Mouse (Mus musculus): Measurements from ENCODE around the gene Vamp2. TPM values are rescaled to one million over a fixed set of nuclear protein-coding genes. Genes with fewer than 3 reads are reported as not detected.

Gene Vamp2
- polyA plus RNA-seq, 1 experiment from 2014 or later: 355 TPM

GRCm38 (mm10) chr11:69133566-69133922 lies 45.3 kb downstream of the Vamp2 start:
- Histone ChIP-seq H3K9me3 (replicated peaks) (no peaks in the 10 kb centered on the region), H3K9ac (replicated peaks) (no peak overlapping the region), H3K27ac (replicated peaks) (no peak overlapping the region), H3K36me3 (no peaks in the 10 kb centered on the region), H3K4me1 (peaks cover 15% of the 10 kb centered on the region), H3K4me3 (replicated peaks) (peak overlapping the region; percentile 40), H3K4me2 (peak overlapping the region; percentile 69), H3K27me3 (replicated peaks) (peaks cover 9% of the 10 kb centered on the region; the same call in 1 of the 2 replicates)
- peak; percentile 54 for ATAC-seq (ENCODE audit: low FRiP score)
- 20% methylated on average over 5 of the region's 5 CpGs for WGBS

DNA sequence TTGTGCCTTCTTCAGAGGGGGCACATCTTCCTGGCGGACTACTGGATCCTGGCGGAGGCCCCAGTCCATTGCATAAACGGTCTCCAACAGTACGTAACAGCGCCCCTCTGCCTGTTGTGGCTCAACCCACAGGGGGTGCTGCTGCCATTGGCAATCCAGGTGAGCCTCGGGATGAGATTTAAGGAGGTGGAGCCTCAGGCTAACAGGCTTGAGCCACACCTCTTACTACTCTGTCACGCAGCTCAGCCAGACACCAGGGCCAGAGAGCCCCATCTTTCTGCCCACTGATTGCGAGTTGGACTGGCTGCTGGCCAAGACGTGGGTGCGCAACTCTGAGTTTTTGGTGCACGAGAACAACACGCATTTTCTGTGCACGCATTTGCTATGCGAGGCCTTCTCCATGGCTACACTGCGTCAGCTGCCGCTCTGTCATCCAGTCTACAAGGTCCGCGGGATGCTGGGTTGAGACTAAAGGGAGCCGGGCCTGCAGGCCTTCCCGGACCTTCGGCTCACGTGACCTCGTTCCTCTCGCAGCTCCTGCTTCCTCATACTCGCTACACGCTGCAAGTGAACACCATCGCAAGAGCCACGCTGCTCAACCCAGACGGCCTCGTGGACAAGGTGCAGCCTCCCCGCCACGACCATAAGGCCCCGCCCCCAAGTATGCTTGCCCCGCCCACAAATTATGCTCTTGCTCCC lies 45.8 kb downstream of the Vamp2 start:
- Histone ChIP-seq H3K9ac (replicated peaks) (peak overlapping the region; percentile 43), H3K9me3 (replicated peaks) (no peaks in the 10 kb centered on the region), H3K27ac (replicated peaks) (peak overlapping the region; percentile 45; the same call in 1 of the 2 replicates), H3K36me3 (no peaks in the 10 kb centered on the region), H3K4me2 (peak overlapping the region; percentile 69), H3K27me3 (replicated peaks) (peaks cover 6% of the 10 kb centered on the region; the same call in 1 of the 2 replicates), H3K4me3 (replicated peaks) (peak overlapping the region; percentile 40), H3K4me1 (peaks cover 15% of the 10 kb centered on the region)
- ATAC-seq (ENCODE audit: low FRiP score): peak; percentile 75
- 2% methylated on average over 34 of the region's 34 CpGs for WGBS

GRCm38 (mm10) chr11:69134622-69134968 lies 46.3 kb downstream of the Vamp2 start:
- Histone ChIP-seq H3K4me3 (replicated peaks) (peak overlapping the region; percentile 40), H3K4me2 (peak overlapping the region; percentile 69), H3K4me1 (peaks cover 15% of the 10 kb centered on the region), H3K36me3 (no peaks in the 10 kb centered on the region), H3K27ac (replicated peaks) (no peak overlapping the region), H3K27me3 (replicated peaks) (peaks cover 6% of the 10 kb centered on the region; the same call in 1 of the 2 replicates), H3K9ac (replicated peaks) (peak overlapping the region; percentile 43; the same call in 1 of the 2 replicates), H3K9me3 (replicated peaks) (no peaks in the 10 kb centered on the region)
- no peak for ATAC-seq (ENCODE audit: low FRiP score)
- WGBS: 35% methylated on average over 8 of the region's 8 CpGs

DNA sequence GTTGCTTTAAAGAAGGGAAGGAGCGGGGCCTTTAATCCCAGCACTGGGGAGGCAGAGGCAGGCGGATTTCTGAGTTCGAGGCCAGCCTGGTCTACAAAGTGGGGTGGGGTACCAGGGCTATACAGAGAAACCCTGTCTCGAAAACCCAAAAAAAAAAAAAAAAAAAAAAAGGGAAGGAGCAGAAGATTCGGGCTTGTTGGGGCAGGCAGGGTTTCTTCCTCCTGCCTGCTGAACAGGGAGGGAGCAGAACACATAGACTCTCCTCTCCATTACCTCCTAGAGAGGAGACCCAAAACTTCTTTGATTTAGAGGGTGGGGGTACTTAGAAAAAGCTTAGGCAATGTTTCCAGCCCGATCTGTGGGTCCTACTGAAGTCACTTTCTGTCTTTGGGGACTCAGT lies 47.1 kb downstream of the Vamp2 start:
- H3K4me3 ChIP-seq (replicated peaks): no peak overlapping the region
- H3K4me2 ChIP-seq: no peak overlapping the region
- H3K27me3 ChIP-seq (replicated peaks): peaks cover 6% of the 10 kb centered on the region; the same call in 1 of the 2 replicates
- ATAC-seq (ENCODE audit: low FRiP score): no peak
- peaks cover 15% of the 10 kb centered on the region for H3K4me1 ChIP-seq
- no peaks in the 10 kb centered on the region for H3K9me3 ChIP-seq (replicated peaks)
- H3K9ac ChIP-seq (replicated peaks): no peak overlapping the region
- 90% methylated on average over 6 of the region's 6 CpGs for WGBS
- H3K27ac ChIP-seq (replicated peaks): no peak overlapping the region
- no peaks in the 10 kb centered on the region for H3K36me3 ChIP-seq

Other genes starting within 250 kb of the Vamp2 start
- gene Ndel1, start 216.6 kb upstream of the Vamp2 start, polyA plus RNA-seq (2015; fragmentation: Nextera tagmentation; extraction: Ambion mirVana): 111 and 115 TPM in 2 replicates
- not detected in 2 replicates for gene Rnf222, start 199.9 kb upstream of the Vamp2 start, polyA plus RNA-seq (2015; fragmentation: Nextera tagmentation; extraction: Ambion mirVana)
- 597 and 626 TPM in 2 replicates for gene Rpl26, start 186.9 kb upstream of the Vamp2 start, polyA plus RNA-seq (2015; fragmentation: Nextera tagmentation; extraction: Ambion mirVana)
- gene Odf4, start 161.4 kb upstream of the Vamp2 start, polyA plus RNA-seq (2015; fragmentation: Nextera tagmentation; extraction: Ambion mirVana): 0.64 and 1.3 TPM in 2 replicates
- 23.2 and 27.3 TPM in 2 replicates for gene Arhgef15, start 131.0 kb upstream of the Vamp2 start, polyA plus RNA-seq (2015; fragmentation: Nextera tagmentation; extraction: Ambion mirVana)
- gene Slc25a35, start 120.4 kb upstream of the Vamp2 start, polyA plus RNA-seq (2015; fragmentation: Nextera tagmentation; extraction: Ambion mirVana): 1.9 and 2.1 TPM in 2 replicates
- 33.7 and 33.9 TPM in 2 replicates for gene Rangrf, start 113.3 kb upstream of the Vamp2 start, polyA plus RNA-seq (2015; fragmentation: Nextera tagmentation; extraction: Ambion mirVana)
- gene Pfas, start 80.0 kb upstream of the Vamp2 start, polyA plus RNA-seq (2015; fragmentation: Nextera tagmentation; extraction: Ambion mirVana): 15.5 and 20.2 TPM in 2 replicates
- gene Ctc1, start 72.6 kb upstream of the Vamp2 start, polyA plus RNA-seq (2015; fragmentation: Nextera tagmentation; extraction: Ambion mirVana): 53.4 and 55.0 TPM in 2 replicates
- 15.6 and 47.4 TPM in 2 replicates for gene Aurkb, start 42.8 kb upstream of the Vamp2 start, polyA plus RNA-seq (2015; fragmentation: Nextera tagmentation; extraction: Ambion mirVana)
- 20.6 and 24.0 TPM in 2 replicates for gene Borcs6, start 28.8 kb upstream of the Vamp2 start, polyA plus RNA-seq (2015; fragmentation: Nextera tagmentation; extraction: Ambion mirVana)
- 33.3 and 39.2 TPM in 2 replicates for gene Tmem107, start 17.7 kb upstream of the Vamp2 start, polyA plus RNA-seq (2015; fragmentation: Nextera tagmentation; extraction: Ambion mirVana)
- gene Per1, start 6.7 kb downstream of the Vamp2 start, polyA plus RNA-seq (2015; fragmentation: Nextera tagmentation; extraction: Ambion mirVana): 10.0 and 11.9 TPM in 2 replicates
- gene Hes7, start 31.9 kb downstream of the Vamp2 start, polyA plus RNA-seq (2015; fragmentation: Nextera tagmentation; extraction: Ambion mirVana): 0.68 and 1.0 TPM in 2 replicates
- 0.63 TPM in 2 replicates for gene 9130213A22Rik, start 34.1 kb downstream of the Vamp2 start, polyA plus RNA-seq (2015; fragmentation: Nextera tagmentation; extraction: Ambion mirVana)
- 4.3 and 6.1 TPM in 2 replicates for gene Aloxe3, start 37.4 kb downstream of the Vamp2 start, polyA plus RNA-seq (2015; fragmentation: Nextera tagmentation; extraction: Ambion mirVana)
- gene Alox12b, start 68.5 kb downstream of the Vamp2 start, polyA plus RNA-seq (2015; fragmentation: Nextera tagmentation; extraction: Ambion mirVana): 0.95 and 1.0 TPM in 2 replicates
- gene Alox8, start 109.4 kb downstream of the Vamp2 start, polyA plus RNA-seq (2015; fragmentation: Nextera tagmentation; extraction: Ambion mirVana): 0.36 TPM in 2 replicates
- 0.38 and 0.46 TPM in 2 replicates for gene Gucy2e, start 148.5 kb downstream of the Vamp2 start, polyA plus RNA-seq (2015; fragmentation: Nextera tagmentation; extraction: Ambion mirVana)
- gene Cntrob, start 235.3 kb downstream of the Vamp2 start, polyA plus RNA-seq (2015; fragmentation: Nextera tagmentation; extraction: Ambion mirVana): 14.5 and 15.3 TPM in 2 replicates
- 186 and 201 TPM in 2 replicates for gene Trappc1, start 235.5 kb downstream of the Vamp2 start, polyA plus RNA-seq (2015; fragmentation: Nextera tagmentation; extraction: Ambion mirVana)
- gene Kcnab3, start 237.8 kb downstream of the Vamp2 start, polyA plus RNA-seq (2015; fragmentation: Nextera tagmentation; extraction: Ambion mirVana): 6.0 and 7.3 TPM in 2 replicates

Data from neural tube, embryonic 15.5 days (tissue).